Mouse (Mus musculus) MEL (cell line): ENCODE measurements around the gene Plekhg1.

Source experiments
- MAX ChIP-seq: IDR thresholded peaks from 2 replicates; pipeline ENCODE4 v1.6.1; 2011; ENCODE audit warnings: low read length, improper control_type of control experiment
- RAD21 ChIP-seq: IDR thresholded peaks from 2 replicates; pipeline ENCODE4 v1.6.1; 2011; ENCODE audit warnings: mild to moderate bottlenecking, low read depth, low read length, improper control_type of control experiment
- ZMIZ1 ChIP-seq: IDR thresholded peaks from 2 replicates; pipeline ENCODE4 v1.6.1; 2012; ENCODE audit warnings: low read depth, mild to moderate bottlenecking, inconsistent platforms, low read length, improper control_type of control experiment, moderate library complexity

DNA sequence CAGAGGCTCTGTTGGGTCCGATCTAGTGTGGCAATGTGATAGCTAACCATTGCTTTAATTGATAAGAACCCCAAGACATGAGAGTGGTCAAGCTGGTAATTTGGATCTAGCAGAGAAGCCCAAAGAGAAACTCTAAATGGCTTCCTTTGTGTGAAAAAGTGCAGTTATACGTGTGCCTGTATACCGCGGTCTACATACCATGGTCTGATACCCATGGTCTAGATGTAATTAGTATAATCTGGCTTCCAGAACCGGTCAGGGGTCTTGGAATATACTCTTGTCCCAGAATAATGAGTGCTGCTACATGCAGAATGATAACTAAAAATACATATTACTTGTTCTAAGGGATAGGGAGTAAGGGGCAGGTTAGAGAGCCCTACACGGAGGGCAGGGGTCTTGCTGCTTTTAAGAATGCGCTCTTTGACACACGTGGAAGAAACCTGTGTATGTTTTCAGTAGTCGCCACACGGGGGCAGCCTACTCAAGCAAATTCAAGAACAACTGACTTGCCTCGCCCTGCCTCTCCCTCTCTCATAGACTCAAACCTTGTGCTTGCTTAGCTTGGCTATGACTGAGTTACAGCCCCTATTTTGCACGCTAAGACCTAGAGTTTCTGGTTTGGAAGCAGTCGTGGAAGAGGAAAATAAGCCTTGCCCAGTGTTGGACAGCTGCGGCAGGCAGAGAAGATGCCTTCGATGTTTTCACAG lies 256.2 kb downstream of the Plekhg1 start:
- TF ChIP-seq RAD21 (peak; percentile 78), ZMIZ1 (no peak), MAX (no peak)
